Mouse (Mus musculus) MEL (cell line): ENCODE data around the gene Ddx25. TPM values are rescaled to one million over a fixed set of nuclear protein-coding genes. Genes with fewer than 3 reads are reported as not detected.

ENCODE experiments used
- DNase-seq: peaks from one replicate; pipeline ENCODE4 v3.0.0; 2011; ENCODE audit warnings: low read depth, low spot score
- H3K27ac ChIP-seq: 2 replicates; pipeline ENCODE4 v1.5.1; 2012; ENCODE audit warnings: low read depth, mild to moderate bottlenecking, control low read depth, low read length, moderate library complexity; ENCODE audit not compliant: control insufficient read depth
- H3K27me3 ChIP-seq, 2 experiments: fragments of 150-350 bp in 1 of 2; sonication (generic) in 1 of 2; 2 replicates each; pipeline ENCODE4 v1.6.1; 2012; ENCODE audit warnings: low read length in 2 of 2, mild to moderate bottlenecking in 2 of 2, improper control_type of control experiment in 1 of 2, moderate library complexity in 1 of 2; ENCODE audit not compliant: insufficient read depth in 2 of 2, control insufficient read depth in 1 of 2
- H3K36me3 ChIP-seq, 2 experiments: 2 replicates each; pipeline ENCODE4 v1.6.1; 2012 to 2014; ENCODE audit warnings: low read length in 2 of 2, improper control_type of control experiment in 1 of 2, inconsistent platforms in 1 of 2, mild to moderate bottlenecking in 1 of 2; ENCODE audit not compliant: insufficient read depth in 2 of 2, control insufficient read depth in 1 of 2
- H3K4me1 ChIP-seq, 2 experiments: fragments of 150-350 bp in 1 of 2; sonication (generic) in 1 of 2; 2 replicates each; pipeline ENCODE4 v1.6.1; 2012; ENCODE audit warnings: low read length in 2 of 2, improper control_type of control experiment in 1 of 2, mild to moderate bottlenecking in 1 of 2; ENCODE audit not compliant: insufficient read depth in 2 of 2, control insufficient read depth in 1 of 2
- H3K4me3 ChIP-seq, 2 experiments: fragments of 150-350 bp in 1 of 2; sonication (generic) in 1 of 2; 2 replicates each; pipeline ENCODE4 v1.5.1; 2012; ENCODE audit warnings: low read depth in 2 of 2, low read length in 2 of 2, mild to moderate bottlenecking in 2 of 2, moderate library complexity in 2 of 2, control low read depth in 1 of 2, improper control_type of control experiment in 1 of 2; ENCODE audit not compliant: control insufficient read depth in 1 of 2, insufficient read depth in 1 of 2
- H3K79me2 ChIP-seq: 2 replicates; pipeline ENCODE4 v1.6.1; 2012; ENCODE audit warnings: mild to moderate bottlenecking, low read length, moderate library complexity; ENCODE audit not compliant: control insufficient read depth, poor library complexity, insufficient read depth
- H3K9ac ChIP-seq: 2 replicates; pipeline ENCODE4 v1.6.1; 2012; ENCODE audit warnings: low read depth, mild to moderate bottlenecking, control low read depth, low read length, moderate library complexity; ENCODE audit not compliant: control insufficient read depth, poor library complexity, severe bottlenecking
- H3K9me3 ChIP-seq: fragments of 150-350 bp; sonication (generic); replicated peaks from 2 replicates; pipeline ENCODE4 v1.6.1; 2012; ENCODE audit warnings: mild to moderate bottlenecking, low read length, improper control_type of control experiment, moderate library complexity; ENCODE audit not compliant: insufficient read depth
- BHLHE40 ChIP-seq: IDR thresholded peaks from 2 replicates; pipeline ENCODE4 v1.6.1; 2012; ENCODE audit warnings: low read depth, mild to moderate bottlenecking, inconsistent platforms, low read length, improper control_type of control experiment, borderline replicate concordance
- CHD2 ChIP-seq: IDR thresholded peaks from 2 replicates; pipeline ENCODE4 v1.6.1; 2011; ENCODE audit warnings: low read length, improper control_type of control experiment
- EP300 ChIP-seq, 2 experiments: IDR thresholded peaks; 2 replicates each; pipeline ENCODE4 v1.6.1; 2011; ENCODE audit warnings: improper control_type of control experiment in 2 of 2, low read length in 2 of 2, low read depth in 1 of 2, mild to moderate bottlenecking in 1 of 2
- ETS1 ChIP-seq: IDR thresholded peaks from 2 replicates; pipeline ENCODE4 v1.6.1; 2012; ENCODE audit warnings: low read depth, mild to moderate bottlenecking, inconsistent platforms, low read length, improper control_type of control experiment, moderate library complexity
- GABPA ChIP-seq: IDR thresholded peaks from 2 replicates; pipeline ENCODE4 v1.6.1; 2012; ENCODE audit warnings: low read depth, mild to moderate bottlenecking, inconsistent platforms, low read length, improper control_type of control experiment, moderate library complexity
- GATA1 ChIP-seq: IDR thresholded peaks from 2 replicates; pipeline ENCODE4 v1.6.1; 2011; ENCODE audit warnings: low read depth, low read length, improper control_type of control experiment
- JUND ChIP-seq: IDR thresholded peaks from 2 replicates; pipeline ENCODE4 v1.6.1; 2011; ENCODE audit warnings: low read depth, mild to moderate bottlenecking, improper control_type of control experiment, low read length
- MAFK ChIP-seq: IDR thresholded peaks from 2 replicates; pipeline ENCODE4 v1.6.1; 2011; ENCODE audit warnings: low read depth, mild to moderate bottlenecking, low read length, improper control_type of control experiment, borderline replicate concordance
- MEF2A ChIP-seq: IDR thresholded peaks from 2 replicates; pipeline ENCODE4 v1.6.1; 2014; ENCODE audit warnings: low read depth, mild to moderate bottlenecking, inconsistent platforms, low read length, improper control_type of control experiment; ENCODE audit not compliant: poor library complexity, insufficient replicate concordance, severe bottlenecking; ENCODE audit errors: extremely low read depth
- MXI1 ChIP-seq: IDR thresholded peaks from 2 replicates; pipeline ENCODE4 v1.6.1; 2011; ENCODE audit warnings: mild to moderate bottlenecking, low read depth, low read length, improper control_type of control experiment
- MYC ChIP-seq: IDR thresholded peaks from 2 replicates; pipeline ENCODE4 v1.6.1; 2011; ENCODE audit warnings: low read depth, mild to moderate bottlenecking, low read length, improper control_type of control experiment, moderate library complexity
- NELFE ChIP-seq: IDR thresholded peaks from 2 replicates; pipeline ENCODE4 v1.6.1; 2011; ENCODE audit warnings: low read depth, low read length, improper control_type of control experiment
- POLR2A ChIP-seq, 2 experiments: IDR thresholded peaks; 2 replicates each; pipeline ENCODE4 v1.6.1; 2011 to 2012; ENCODE audit warnings: low read length in 2 of 2, mild to moderate bottlenecking in 2 of 2, control low read depth in 1 of 2, improper control_type of control experiment in 1 of 2, low read depth in 1 of 2, moderate library complexity in 1 of 2; ENCODE audit not compliant: control insufficient read depth in 1 of 2, insufficient read depth in 1 of 2, poor library complexity in 1 of 2
- POLR2AphosphoS2 ChIP-seq: IDR thresholded peaks from 2 replicates; pipeline ENCODE4 v1.6.1; 2011; ENCODE audit warnings: low read length, improper control_type of control experiment
- RAD21 ChIP-seq: IDR thresholded peaks from 2 replicates; pipeline ENCODE4 v1.6.1; 2011; ENCODE audit warnings: mild to moderate bottlenecking, low read depth, low read length, improper control_type of control experiment
- RCOR1 ChIP-seq: IDR thresholded peaks from 2 replicates; pipeline ENCODE4 v1.6.1; 2012; ENCODE audit warnings: low read depth, mild to moderate bottlenecking, inconsistent platforms, low read length, improper control_type of control experiment
- SIN3A ChIP-seq: IDR thresholded peaks from 2 replicates; pipeline ENCODE4 v1.6.1; 2012; ENCODE audit warnings: low read length, improper control_type of control experiment, inconsistent platforms
- SMC3 ChIP-seq: IDR thresholded peaks from 2 replicates; pipeline ENCODE4 v1.6.1; 2011; ENCODE audit warnings: low read depth, low read length, improper control_type of control experiment
- TAL1 ChIP-seq: IDR thresholded peaks from 2 replicates; pipeline ENCODE4 v1.6.1; 2012; ENCODE audit warnings: mild to moderate bottlenecking, inconsistent platforms, low read length, moderate library complexity, mixed read lengths
- TBP ChIP-seq: IDR thresholded peaks from 2 replicates; pipeline ENCODE4 v1.8.0; 2011; ENCODE audit warnings: low read depth, low read length, improper control_type of control experiment
- TCF12 ChIP-seq: IDR thresholded peaks from 2 replicates; pipeline ENCODE4 v1.6.1; 2014; ENCODE audit warnings: low read depth, mild to moderate bottlenecking, inconsistent platforms, low read length, improper control_type of control experiment, moderate library complexity
- UBTF ChIP-seq: IDR thresholded peaks from 2 replicates; pipeline ENCODE4 v1.6.1; 2012; ENCODE audit warnings: low read depth, mild to moderate bottlenecking, inconsistent platforms, low read length, improper control_type of control experiment, moderate library complexity, borderline replicate concordance; ENCODE audit not compliant: insufficient read depth
- USF1 ChIP-seq: IDR thresholded peaks from 2 replicates; pipeline ENCODE4 v1.6.1; 2014; ENCODE audit warnings: low read depth, mild to moderate bottlenecking, inconsistent platforms, low read length, improper control_type of control experiment, moderate library complexity
- USF2 ChIP-seq, 2 experiments: IDR thresholded peaks; 2 replicates each; pipeline ENCODE4 v1.6.1; 2011 to 2012; ENCODE audit warnings: improper control_type of control experiment in 2 of 2, low read length in 2 of 2, borderline replicate concordance in 1 of 2, inconsistent platforms in 1 of 2, low read depth in 1 of 2, mild to moderate bottlenecking in 1 of 2; ENCODE audit not compliant: insufficient read depth in 1 of 2
- ZC3H11A ChIP-seq: IDR thresholded peaks from 2 replicates; pipeline ENCODE4 v1.6.1; 2012; ENCODE audit warnings: low read depth, mild to moderate bottlenecking, inconsistent platforms, low read length, improper control_type of control experiment
- ZKSCAN1 ChIP-seq: IDR thresholded peaks from 2 replicates; pipeline ENCODE4 v1.6.1; 2012; ENCODE audit warnings: low read depth, mild to moderate bottlenecking, inconsistent platforms, low read length, improper control_type of control experiment, moderate library complexity
- ZNF384 ChIP-seq: IDR thresholded peaks from 2 replicates; pipeline ENCODE4 v1.6.1; 2012; ENCODE audit warnings: low read depth, mild to moderate bottlenecking, inconsistent platforms, low read length, improper control_type of control experiment
- polyA plus RNA-seq, 2 experiments: library from polyadenylated mRNA; stranded (reverse) in 1 of 2; unstranded in 1 of 2; fragments of >175 nt in 1 of 2; fragments of >200 nt in 1 of 2; gene quantifications; 2 replicates each; pipeline versions ENCODE4 v1.2.1 to v1.2.4; 2012; ENCODE audit warnings: low replicate concordance in 2 of 2, low read depth in 1 of 2; ENCODE audit not compliant: insufficient read length in 2 of 2, insufficient read depth in 1 of 2, missing spikeins in 1 of 2
- total RNA-seq: library from RNA; depleted of rRNA; stranded (reverse); fragments of 300-350 nt; gene quantifications from 2 replicates; pipeline ENCODE4 v1.2.3, GENCODE M21; 2012

Ddx25 gene
- total and polyA plus RNA-seq, 3 experiments = 0.35 TPM; not detected in 1

DNA sequence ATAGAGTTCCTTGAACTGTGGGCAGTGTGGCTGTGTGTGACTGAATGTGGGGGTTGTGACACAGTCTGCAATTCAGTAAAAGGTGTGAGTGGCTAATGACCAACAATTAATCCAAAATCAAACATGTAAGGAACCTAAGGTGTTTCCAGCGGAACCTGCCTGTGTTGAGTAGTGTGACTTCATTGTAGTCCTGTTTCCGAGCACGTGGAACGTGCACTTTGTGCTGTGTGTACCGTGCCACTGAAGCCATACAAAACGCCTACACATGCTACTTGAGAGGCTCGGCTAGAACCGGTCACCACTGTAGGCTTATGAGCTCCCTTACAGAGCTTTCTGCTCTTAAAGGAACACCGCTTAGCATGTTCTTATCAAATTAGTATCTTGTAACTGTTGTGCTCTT, 9.9 kb downstream of the Ddx25 start:
- Histone ChIP-seq H3K4me1 (peaks cover 5 to 15% of the 10 kb centered on the region in 2 experiments), H3K4me3 (no peak overlapping the region), H3K9me3 (no peaks in the 10 kb centered on the region), H3K36me3 (peaks cover 0 to 6% of the 10 kb centered on the region in 2 experiments; a peak in 2 of 4 replicates), H3K9ac (no peak overlapping the region), H3K27me3 (peaks cover 0 to 2% of the 10 kb centered on the region in 2 experiments; a peak in 2 of 4 replicates), H3K27ac (no peak overlapping the region), H3K79me2 (no peaks in the 10 kb centered on the region)
- no peak for DNase-seq
- TF ChIP-seq TAL1 = no peak
- TF ChIP-seq ZNF384 = no peak
- no peak for TF ChIP-seq NELFE
- TF ChIP-seq USF1 = no peak
- TF ChIP-seq ZC3H11A = no peak
- TF ChIP-seq POLR2A (IDR thresholded peaks at IDR 0.05; ENCODE audit: control insufficient read depth in 1 of 2, insufficient read depth in 1 of 2, low read depth in 1 of 2, low read length in 2 of 2, poor library complexity in 1 of 2) = no peak

DNA sequence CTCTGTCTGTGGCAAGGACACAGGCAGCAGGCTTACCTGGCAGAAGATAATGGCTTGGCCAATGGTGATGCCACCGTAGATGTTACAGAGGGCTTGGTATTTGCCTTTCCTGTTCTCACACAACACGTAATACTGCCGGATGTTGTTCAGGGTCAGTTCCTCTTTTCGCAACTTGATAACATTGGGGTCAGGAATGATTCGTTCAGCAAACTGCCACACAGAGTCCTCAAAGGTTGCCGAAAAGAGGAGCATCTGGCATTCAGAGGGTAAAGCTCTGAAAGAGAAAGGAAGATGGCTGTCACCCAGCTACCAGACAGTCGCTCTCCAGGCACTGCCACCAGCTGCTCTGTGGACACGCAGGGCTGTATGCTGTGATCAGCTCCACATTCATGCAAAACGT, 11.6 kb downstream of the Ddx25 start:
- Histone ChIP-seq H3K4me1 (peaks cover 5 to 15% of the 10 kb centered on the region in 2 experiments), H3K9me3 (no peaks in the 10 kb centered on the region), H3K9ac (peak overlapping the region; percentile 15; the same call in 1 of the 2 replicates), H3K4me3 (peak overlapping the region; percentile 12 to 49; a peak in 3 of 4 replicates), H3K27me3 (peaks cover 0 to 2% of the 10 kb centered on the region in 2 experiments; a peak in 1 of 4 replicates), H3K36me3 (peaks cover 0 to 6% of the 10 kb centered on the region in 2 experiments; a peak in 2 of 4 replicates), H3K79me2 (no peaks in the 10 kb centered on the region)
- DNase-seq = peak; percentile 76
- TF ChIP-seq ZKSCAN1 = no peak
- TF ChIP-seq TCF12 = no peak
- TF ChIP-seq SMC3 = no peak
- no peak for TF ChIP-seq RCOR1
- TF ChIP-seq ZNF384 = no peak
- no peak for TF ChIP-seq MEF2A
- no peak for TF ChIP-seq USF2 (IDR thresholded peaks at IDR 0.05; ENCODE audit: borderline replicate concordance in 1 of 2, insufficient read depth in 1 of 2, low read depth in 1 of 2, low read length in 2 of 2)
- TF ChIP-seq GATA1 = peak; percentile 54; the same call in 1 of the 2 replicates
- no peak for TF ChIP-seq MYC
- TF ChIP-seq POLR2AphosphoS2 = no peak
- no peak for TF ChIP-seq CHD2
- TF ChIP-seq NELFE = no peak
- no peak for TF ChIP-seq MAFK
- 0 out of 2 replicates have a peak, but pooled peaks have one; percentile 35 for TF ChIP-seq SIN3A
- no peak for TF ChIP-seq BHLHE40
- TF ChIP-seq RAD21 = no peak
- TF ChIP-seq JUND = no peak
- TF ChIP-seq MXI1 = no peak
- TF ChIP-seq ETS1 = 0 out of 2 replicates have a peak, but pooled peaks have one; percentile 17
- 0 out of 2 replicates have a peak, but pooled peaks have one; percentile 18 for TF ChIP-seq TBP
- TF ChIP-seq GABPA = no peak
- TF ChIP-seq UBTF = no peak
- TF ChIP-seq EP300 (IDR thresholded peaks at IDR 0.05; ENCODE audit: low read depth in 1 of 2, low read length in 2 of 2) = no peak; a peak in 1 of 4 replicates
- TF ChIP-seq, all 39 proteins: peak for 4
- H3K27ac ChIP-seq = 0 out of 2 replicates have a peak overlapping the region, but pooled peaks have one; percentile 12
